Mouse (Mus musculus) MEL (cell line): ENCODE results near the gene Ctu2. TPM values are rescaled to one million over a fixed set of nuclear protein-coding genes. Genes with fewer than 3 reads are reported as not detected.

Experiments
- DNase-seq: peaks from one replicate; pipeline ENCODE4 v3.0.0; 2011; ENCODE audit warnings: low read depth, low spot score
- H3K27ac ChIP-seq: 2 replicates; pipeline ENCODE4 v1.5.1; 2012; ENCODE audit warnings: low read depth, mild to moderate bottlenecking, control low read depth, low read length, moderate library complexity; ENCODE audit not compliant: control insufficient read depth
- H3K27me3 ChIP-seq, 2 experiments: fragments of 150-350 bp in 1 of 2; sonication (generic) in 1 of 2; 2 replicates each; pipeline ENCODE4 v1.6.1; 2012; ENCODE audit warnings: low read length in 2 of 2, mild to moderate bottlenecking in 2 of 2, improper control_type of control experiment in 1 of 2, moderate library complexity in 1 of 2; ENCODE audit not compliant: insufficient read depth in 2 of 2, control insufficient read depth in 1 of 2
- H3K36me3 ChIP-seq, 2 experiments: 2 replicates each; pipeline ENCODE4 v1.6.1; 2012 to 2014; ENCODE audit warnings: low read length in 2 of 2, improper control_type of control experiment in 1 of 2, inconsistent platforms in 1 of 2, mild to moderate bottlenecking in 1 of 2; ENCODE audit not compliant: insufficient read depth in 2 of 2, control insufficient read depth in 1 of 2
- H3K4me1 ChIP-seq, 2 experiments: fragments of 150-350 bp in 1 of 2; sonication (generic) in 1 of 2; 2 replicates each; pipeline ENCODE4 v1.6.1; 2012; ENCODE audit warnings: low read length in 2 of 2, improper control_type of control experiment in 1 of 2, mild to moderate bottlenecking in 1 of 2; ENCODE audit not compliant: insufficient read depth in 2 of 2, control insufficient read depth in 1 of 2
- H3K4me3 ChIP-seq, 2 experiments: fragments of 150-350 bp in 1 of 2; sonication (generic) in 1 of 2; 2 replicates each; pipeline ENCODE4 v1.5.1; 2012; ENCODE audit warnings: low read depth in 2 of 2, low read length in 2 of 2, mild to moderate bottlenecking in 2 of 2, moderate library complexity in 2 of 2, control low read depth in 1 of 2, improper control_type of control experiment in 1 of 2; ENCODE audit not compliant: control insufficient read depth in 1 of 2, insufficient read depth in 1 of 2
- H3K79me2 ChIP-seq: 2 replicates; pipeline ENCODE4 v1.6.1; 2012; ENCODE audit warnings: mild to moderate bottlenecking, low read length, moderate library complexity; ENCODE audit not compliant: control insufficient read depth, poor library complexity, insufficient read depth
- H3K9ac ChIP-seq: 2 replicates; pipeline ENCODE4 v1.6.1; 2012; ENCODE audit warnings: low read depth, mild to moderate bottlenecking, control low read depth, low read length, moderate library complexity; ENCODE audit not compliant: control insufficient read depth, poor library complexity, severe bottlenecking
- H3K9me3 ChIP-seq: fragments of 150-350 bp; sonication (generic); replicated peaks from 2 replicates; pipeline ENCODE4 v1.6.1; 2012; ENCODE audit warnings: mild to moderate bottlenecking, low read length, improper control_type of control experiment, moderate library complexity; ENCODE audit not compliant: insufficient read depth
- BHLHE40 ChIP-seq: IDR thresholded peaks from 2 replicates; pipeline ENCODE4 v1.6.1; 2012; ENCODE audit warnings: low read depth, mild to moderate bottlenecking, inconsistent platforms, low read length, improper control_type of control experiment, borderline replicate concordance
- CHD2 ChIP-seq: IDR thresholded peaks from 2 replicates; pipeline ENCODE4 v1.6.1; 2011; ENCODE audit warnings: low read length, improper control_type of control experiment
- ELF1 ChIP-seq: IDR thresholded peaks from 2 replicates; pipeline ENCODE4 v1.6.1; 2014; ENCODE audit warnings: low read depth, mild to moderate bottlenecking, inconsistent platforms, low read length, improper control_type of control experiment, moderate library complexity
- EP300 ChIP-seq, 2 experiments: IDR thresholded peaks; 2 replicates each; pipeline ENCODE4 v1.6.1; 2011; ENCODE audit warnings: improper control_type of control experiment in 2 of 2, low read length in 2 of 2, low read depth in 1 of 2, mild to moderate bottlenecking in 1 of 2
- ETS1 ChIP-seq: IDR thresholded peaks from 2 replicates; pipeline ENCODE4 v1.6.1; 2012; ENCODE audit warnings: low read depth, mild to moderate bottlenecking, inconsistent platforms, low read length, improper control_type of control experiment, moderate library complexity
- GATA1 ChIP-seq: IDR thresholded peaks from 2 replicates; pipeline ENCODE4 v1.6.1; 2011; ENCODE audit warnings: low read depth, low read length, improper control_type of control experiment
- HCFC1 ChIP-seq: IDR thresholded peaks from 2 replicates; pipeline ENCODE4 v1.6.1; 2012; ENCODE audit warnings: low read depth, mild to moderate bottlenecking, inconsistent platforms, low read length, improper control_type of control experiment, moderate library complexity
- MAX ChIP-seq: IDR thresholded peaks from 2 replicates; pipeline ENCODE4 v1.6.1; 2011; ENCODE audit warnings: low read length, improper control_type of control experiment
- MAZ ChIP-seq: IDR thresholded peaks from 2 replicates; pipeline ENCODE4 v1.6.1; 2012; ENCODE audit warnings: low read depth, mild to moderate bottlenecking, inconsistent platforms, low read length, improper control_type of control experiment
- MYB ChIP-seq: IDR thresholded peaks from 2 replicates; pipeline ENCODE4 v1.6.1; 2011; ENCODE audit warnings: mild to moderate bottlenecking, low read depth, low read length, improper control_type of control experiment
- MYC ChIP-seq: IDR thresholded peaks from 2 replicates; pipeline ENCODE4 v1.6.1; 2011; ENCODE audit warnings: low read depth, mild to moderate bottlenecking, low read length, improper control_type of control experiment, moderate library complexity
- NELFE ChIP-seq: IDR thresholded peaks from 2 replicates; pipeline ENCODE4 v1.6.1; 2011; ENCODE audit warnings: low read depth, low read length, improper control_type of control experiment
- NRF1 ChIP-seq: IDR thresholded peaks from 2 replicates; pipeline ENCODE4 v1.6.1; 2014; ENCODE audit warnings: low read depth, mild to moderate bottlenecking, inconsistent platforms, low read length, improper control_type of control experiment, moderate library complexity; ENCODE audit not compliant: poor library complexity, insufficient read depth, severe bottlenecking
- POLR2A ChIP-seq, 2 experiments: IDR thresholded peaks; 2 replicates each; pipeline ENCODE4 v1.6.1; 2011 to 2012; ENCODE audit warnings: low read length in 2 of 2, mild to moderate bottlenecking in 2 of 2, control low read depth in 1 of 2, improper control_type of control experiment in 1 of 2, low read depth in 1 of 2, moderate library complexity in 1 of 2; ENCODE audit not compliant: control insufficient read depth in 1 of 2, insufficient read depth in 1 of 2, poor library complexity in 1 of 2
- POLR2AphosphoS2 ChIP-seq: IDR thresholded peaks from 2 replicates; pipeline ENCODE4 v1.6.1; 2011; ENCODE audit warnings: low read length, improper control_type of control experiment
- RAD21 ChIP-seq: IDR thresholded peaks from 2 replicates; pipeline ENCODE4 v1.6.1; 2011; ENCODE audit warnings: mild to moderate bottlenecking, low read depth, low read length, improper control_type of control experiment
- SIN3A ChIP-seq: IDR thresholded peaks from 2 replicates; pipeline ENCODE4 v1.6.1; 2012; ENCODE audit warnings: low read length, improper control_type of control experiment, inconsistent platforms
- TBP ChIP-seq: IDR thresholded peaks from 2 replicates; pipeline ENCODE4 v1.8.0; 2011; ENCODE audit warnings: low read depth, low read length, improper control_type of control experiment
- TCF12 ChIP-seq: IDR thresholded peaks from 2 replicates; pipeline ENCODE4 v1.6.1; 2014; ENCODE audit warnings: low read depth, mild to moderate bottlenecking, inconsistent platforms, low read length, improper control_type of control experiment, moderate library complexity
- USF2 ChIP-seq, 2 experiments: IDR thresholded peaks; 2 replicates each; pipeline ENCODE4 v1.6.1; 2011 to 2012; ENCODE audit warnings: improper control_type of control experiment in 2 of 2, low read length in 2 of 2, borderline replicate concordance in 1 of 2, inconsistent platforms in 1 of 2, low read depth in 1 of 2, mild to moderate bottlenecking in 1 of 2; ENCODE audit not compliant: insufficient read depth in 1 of 2
- ZC3H11A ChIP-seq: IDR thresholded peaks from 2 replicates; pipeline ENCODE4 v1.6.1; 2012; ENCODE audit warnings: low read depth, mild to moderate bottlenecking, inconsistent platforms, low read length, improper control_type of control experiment
- polyA plus RNA-seq, 2 experiments: library from polyadenylated mRNA; stranded (reverse) in 1 of 2; unstranded in 1 of 2; fragments of >175 nt in 1 of 2; fragments of >200 nt in 1 of 2; gene quantifications; 2 replicates each; pipeline versions ENCODE4 v1.2.1 to v1.2.4; 2012; ENCODE audit warnings: low replicate concordance in 2 of 2, low read depth in 1 of 2; ENCODE audit not compliant: insufficient read length in 2 of 2, insufficient read depth in 1 of 2, missing spikeins in 1 of 2
- total RNA-seq: library from RNA; depleted of rRNA; stranded (reverse); fragments of 300-350 nt; gene quantifications from 2 replicates; pipeline ENCODE4 v1.2.3, GENCODE M21; 2012

The Ctu2 gene
- total and polyA plus RNA-seq, 3 experiments, result 44.0 to 57.4 TPM; not detected in 1

GRCm38 (mm10) chr8:122428163-122428562 is 47.8 kb upstream of the Ctu2 start:
- peak overlapping the region; percentile 56 for H3K9ac ChIP-seq
- peaks cover 0 to 27% of the 10 kb centered on the region in 2 experiments; a peak in 2 of 4 replicates for H3K36me3 ChIP-seq
- TF ChIP-seq TBP (0 out of 2 replicates have a peak, but pooled peaks have one; percentile 39), ETS1 (peak; percentile 62; the same call in 1 of the 2 replicates), CHD2 (peak; percentile 24; the same call in 1 of the 2 replicates), EP300 (IDR thresholded peaks at IDR 0.05; ENCODE audit: low read depth in 1 of 2, low read length in 2 of 2) (peak; percentile 17 to 82; a peak in 2 of 4 replicates), TCF12 (peak; percentile 31; the same call in 1 of the 2 replicates), GATA1 (no peak), MYC (0 out of 2 replicates have a peak, but pooled peaks have one; percentile 68), POLR2A (IDR thresholded peaks at IDR 0.05; ENCODE audit: control insufficient read depth in 1 of 2, insufficient read depth in 1 of 2, low read depth in 1 of 2, low read length in 2 of 2, poor library complexity in 1 of 2) (peak in 1 of 2 experiments; percentile 61; a peak in 2 of 4 replicates), SIN3A (peak; percentile 86), ELF1 (peak; percentile 79), HCFC1 (peak; percentile 66), NELFE (peak; percentile 17; the same call in 1 of the 2 replicates), USF2 (IDR thresholded peaks at IDR 0.05; ENCODE audit: borderline replicate concordance in 1 of 2, insufficient read depth in 1 of 2, low read depth in 1 of 2, low read length in 2 of 2) (no peak), MAZ (peak; percentile 36; the same call in 1 of the 2 replicates), BHLHE40 (no peak; the same call in 1 of the 2 replicates), MYB (0 out of 2 replicates have a peak, but pooled peaks have one; percentile 33), ZC3H11A (no peak), MAX (0 out of 2 replicates have a peak, but pooled peaks have one; percentile 35)
- DNase-seq, result peak; percentile 82
- H3K4me3 ChIP-seq, result peak overlapping the region in 1 of 2 experiments; percentile 12; a peak in 1 of 4 replicates
- no peaks in the 10 kb centered on the region for H3K9me3 ChIP-seq
- peak overlapping the region; percentile 80 for H3K27ac ChIP-seq
- H3K27me3 ChIP-seq, result no peaks in the 10 kb centered on the region
- H3K4me1 ChIP-seq, result peaks cover 10 to 34% of the 10 kb centered on the region in 2 experiments
- H3K79me2 ChIP-seq, result peaks cover 26% of the 10 kb centered on the region

- peaks cover 10 to 34% of the 10 kb centered on the region in 2 experiments for H3K4me1 ChIP-seq
- peaks cover 0 to 27% of the 10 kb centered on the region in 2 experiments; a peak in 2 of 4 replicates for H3K36me3 ChIP-seq
- no peaks in the 10 kb centered on the region for H3K9me3 ChIP-seq
- H3K9ac ChIP-seq, result 0 out of 2 replicates have a peak overlapping the region, but pooled peaks have one; percentile 3
- H3K27me3 ChIP-seq, result no peaks in the 10 kb centered on the region
- H3K4me3 ChIP-seq, result no peak overlapping the region
- peaks cover 26% of the 10 kb centered on the region for H3K79me2 ChIP-seq
- TF ChIP-seq RAD21, result no peak
- no peak for TF ChIP-seq CHD2
- no peak for TF ChIP-seq NRF1
- TF ChIP-seq SIN3A, result 0 out of 2 replicates have a peak, but pooled peaks have one; percentile 14
- TF ChIP-seq POLR2AphosphoS2, result no peak
- 0 out of 2 replicates have a peak, but pooled peaks have one; percentile 23 for TF ChIP-seq ETS1
- TF ChIP-seq POLR2A (IDR thresholded peaks at IDR 0.05; ENCODE audit: control insufficient read depth in 1 of 2, insufficient read depth in 1 of 2, low read depth in 1 of 2, low read length in 2 of 2, poor library complexity in 1 of 2), result peak in 1 of 2 experiments; percentile 28; a peak in 1 of 4 replicates
- H3K27ac ChIP-seq, result peak overlapping the region; percentile 49
- DNase-seq, result peak; percentile 78
These were observed 45.8 kb upstream of the Ctu2 start for GRCm38 (mm10) chr8:122430058-122430636.
